Mouse (Mus musculus) kidney, adult 11 months (tissue): ENCODE results near the gene Nr2f2.
A peak's percentile ranks its signal among the peaks of the same experiment; 100 is the strongest.

Experiments used
- DNase-seq: peaks from one replicate; pipeline ENCODE4 v3.0.0; 2022

The Nr2f2 gene

DNA sequence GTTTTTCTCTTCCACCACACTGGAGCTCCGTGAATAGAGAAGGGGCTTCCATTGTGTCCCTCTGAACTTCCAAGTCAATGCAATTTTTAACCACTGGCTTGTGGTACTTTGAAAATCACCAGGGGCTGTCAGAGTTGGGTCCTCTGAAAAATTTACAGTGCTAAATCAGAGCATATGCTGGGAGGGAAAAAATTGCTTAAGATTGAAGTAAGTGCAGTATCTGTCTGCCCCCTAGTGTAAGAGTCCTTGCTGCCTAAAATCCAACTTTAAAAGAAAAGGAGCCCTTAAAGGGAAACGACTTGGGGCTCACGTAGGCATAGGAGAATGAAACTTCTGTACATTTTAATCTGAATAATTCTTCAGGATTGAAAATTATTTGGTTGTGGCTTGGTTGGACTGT, 1.7 kb downstream of the Nr2f2 start:
- peak; percentile 71 for DNase-seq

DNA sequence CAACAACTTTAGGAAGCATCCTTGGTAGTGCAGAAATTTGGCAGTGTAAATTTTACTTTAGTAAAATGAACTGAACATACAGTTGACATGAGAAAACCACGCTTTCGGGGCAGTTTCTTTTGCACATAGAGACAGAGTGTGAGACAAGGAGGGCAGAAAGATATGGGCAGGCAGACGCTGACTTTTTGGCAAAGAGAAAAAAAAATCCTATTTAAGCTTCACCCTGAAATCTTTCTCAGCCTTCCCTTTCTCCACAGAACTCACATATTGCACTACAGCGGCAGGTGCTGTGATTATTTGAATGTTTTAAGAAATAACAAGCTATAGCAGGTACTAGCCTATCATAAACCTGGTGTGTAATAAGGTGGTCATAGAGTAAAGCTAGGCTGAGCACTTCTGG, 3.2 kb downstream of the Nr2f2 start:
- DNase-seq = no peak

DNA sequence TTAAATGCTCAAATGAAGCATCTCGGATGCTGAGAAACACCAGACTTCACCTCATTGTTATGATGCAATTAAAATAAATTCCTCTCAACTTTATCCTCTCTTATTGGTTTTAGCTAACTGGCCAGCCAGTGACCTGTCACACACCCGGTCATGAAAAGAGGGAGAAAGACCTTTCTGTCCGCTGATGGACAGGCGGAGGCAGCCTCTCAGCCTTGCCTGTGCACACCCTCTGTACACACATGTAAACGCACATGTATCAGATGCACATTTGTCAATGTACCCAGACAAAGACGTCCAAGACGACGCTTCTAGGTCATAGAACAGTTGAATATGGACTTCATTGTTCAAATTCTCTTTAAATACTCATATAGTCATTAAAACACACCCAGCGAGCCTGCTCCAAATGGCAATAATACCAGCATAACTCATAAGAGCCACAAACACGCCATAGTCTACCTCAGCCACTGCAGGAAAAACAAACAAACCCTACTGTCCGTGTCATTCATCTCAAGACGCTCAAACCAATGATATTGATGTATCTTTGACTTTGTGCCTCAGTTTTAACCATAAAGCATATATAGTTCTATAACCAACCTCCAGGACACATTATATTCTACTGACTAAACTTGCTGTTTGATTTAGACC, 3.9 kb downstream of the Nr2f2 start:
- DNase-seq = peak; percentile 45

DNA sequence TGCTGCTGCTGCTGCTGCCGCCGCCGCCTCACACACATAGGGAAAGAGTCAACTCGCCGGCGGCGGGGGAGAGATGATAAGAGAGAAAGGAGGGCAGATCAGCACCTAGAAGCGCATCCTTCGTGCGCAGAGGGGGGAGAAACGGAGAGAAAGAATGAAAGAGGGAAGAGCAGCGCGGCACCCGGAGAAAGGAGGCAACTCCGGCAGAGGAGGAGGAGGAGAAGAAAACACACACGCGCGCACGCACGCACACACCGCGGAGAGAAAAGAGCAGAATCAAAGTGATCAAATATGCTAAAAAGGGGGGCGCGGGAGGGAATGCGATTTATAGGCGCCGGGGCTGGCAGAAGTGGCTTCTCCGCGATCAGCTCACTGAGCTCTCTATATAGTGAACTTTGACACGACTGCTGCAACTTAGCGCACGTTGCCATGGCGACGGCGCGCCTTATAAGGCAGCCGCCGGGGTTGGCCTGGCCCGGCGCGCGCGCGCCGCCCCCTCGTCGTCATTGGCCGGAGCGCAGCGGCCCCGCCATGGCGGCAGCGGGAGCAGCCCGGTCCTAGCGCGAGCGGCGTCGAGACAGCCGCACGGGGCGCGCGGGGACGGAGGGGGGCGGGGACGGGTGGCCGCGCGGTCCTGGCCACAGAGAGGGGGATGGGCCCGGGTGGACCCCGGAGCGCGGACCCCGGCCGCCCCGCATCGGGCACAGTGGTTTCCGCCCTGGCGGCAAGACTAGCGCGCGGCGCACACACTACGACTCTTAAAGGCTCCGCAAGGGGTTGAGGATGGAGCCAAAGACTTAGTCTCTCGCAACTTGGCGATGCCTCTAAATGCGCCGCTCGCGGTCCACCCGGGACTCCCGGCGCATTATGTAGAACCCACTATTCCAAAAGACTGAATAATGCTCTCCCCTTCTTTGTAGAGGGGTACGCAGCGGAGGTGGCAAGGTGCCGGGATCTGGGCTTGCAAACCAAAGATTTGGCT, 4.9 kb downstream of the Nr2f2 start:
- DNase-seq = peak; percentile 97

DNA sequence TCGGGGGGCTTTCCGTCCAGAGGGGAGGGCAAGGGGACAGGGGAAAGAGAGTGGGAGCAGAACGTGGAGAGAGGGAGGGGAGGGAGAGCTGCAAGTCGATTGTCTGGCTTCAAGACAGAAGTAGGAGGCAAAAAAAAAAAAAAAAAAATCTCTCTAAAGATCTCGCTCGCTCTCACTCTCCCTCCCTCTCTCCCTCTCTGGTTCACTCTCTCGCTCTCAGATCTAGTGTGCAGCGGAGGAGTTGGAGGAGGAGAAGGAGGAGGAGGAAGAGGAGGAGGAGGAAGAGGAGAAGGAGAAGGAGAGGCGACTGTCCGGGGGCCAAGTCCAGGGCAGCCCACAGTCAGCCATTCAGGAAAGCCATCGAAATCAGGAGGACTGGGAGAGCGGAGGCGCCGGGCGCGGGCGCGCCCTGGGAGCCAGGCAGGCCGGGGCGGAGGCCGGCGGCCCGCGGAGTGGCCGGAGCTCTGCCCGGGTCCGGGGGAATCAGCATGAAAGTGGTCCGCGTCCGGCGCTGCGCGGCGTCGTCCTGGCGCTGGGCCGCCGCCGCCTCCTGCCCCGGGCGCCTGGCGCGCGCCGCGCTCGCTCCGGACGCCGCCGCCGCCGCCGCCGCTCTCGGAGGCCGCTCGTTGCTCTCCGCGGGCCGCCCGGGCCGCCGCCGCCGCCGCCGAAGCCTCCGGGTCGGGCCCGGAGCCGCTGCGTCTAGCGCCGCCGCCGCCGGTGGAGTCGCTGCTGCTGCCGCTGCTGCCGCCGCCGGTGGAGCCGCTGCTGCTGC, 5.7 kb downstream of the Nr2f2 start:
- DNase-seq = peak; percentile 50

DNA sequence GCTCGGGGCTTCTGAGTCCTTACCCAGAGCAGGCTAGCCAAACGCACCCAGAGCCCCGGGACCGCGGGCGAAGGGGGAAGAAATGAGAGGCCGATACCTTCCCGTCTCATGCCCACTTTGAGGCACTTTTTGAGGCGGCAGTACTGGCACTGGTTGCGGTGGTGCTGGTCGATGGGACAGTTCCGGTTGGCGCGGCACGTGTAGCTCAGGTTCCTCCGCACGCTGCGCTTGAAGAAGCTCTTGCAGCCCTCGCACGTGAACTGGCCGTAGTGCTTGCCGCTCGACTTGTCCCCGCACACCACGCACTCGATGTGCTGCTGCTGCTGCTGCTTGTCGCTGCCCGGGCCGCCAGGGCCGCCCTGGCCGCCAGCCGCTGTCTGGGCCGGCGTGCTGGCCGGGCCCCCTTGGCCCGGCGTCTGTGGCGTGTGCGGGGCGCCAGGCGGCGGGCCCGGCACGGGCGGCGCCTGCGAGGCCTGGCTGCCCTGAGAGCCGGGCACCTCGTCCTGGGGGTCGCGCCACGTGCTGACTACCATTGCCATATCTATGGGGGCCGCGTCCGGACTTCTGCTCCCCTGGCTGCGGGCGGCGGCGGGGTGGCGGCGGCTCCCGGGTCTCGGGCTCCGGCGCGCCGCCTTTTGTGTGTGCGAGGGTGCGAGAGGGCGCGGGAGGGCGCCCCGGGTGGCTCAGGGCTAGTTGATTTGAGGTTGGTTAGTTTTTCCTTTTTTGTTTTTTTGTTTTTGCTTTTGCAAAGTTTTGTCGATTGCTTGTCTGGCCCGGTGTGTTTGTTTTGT, 6.5 kb downstream of the Nr2f2 start:
- DNase-seq = peak; percentile 50

DNA sequence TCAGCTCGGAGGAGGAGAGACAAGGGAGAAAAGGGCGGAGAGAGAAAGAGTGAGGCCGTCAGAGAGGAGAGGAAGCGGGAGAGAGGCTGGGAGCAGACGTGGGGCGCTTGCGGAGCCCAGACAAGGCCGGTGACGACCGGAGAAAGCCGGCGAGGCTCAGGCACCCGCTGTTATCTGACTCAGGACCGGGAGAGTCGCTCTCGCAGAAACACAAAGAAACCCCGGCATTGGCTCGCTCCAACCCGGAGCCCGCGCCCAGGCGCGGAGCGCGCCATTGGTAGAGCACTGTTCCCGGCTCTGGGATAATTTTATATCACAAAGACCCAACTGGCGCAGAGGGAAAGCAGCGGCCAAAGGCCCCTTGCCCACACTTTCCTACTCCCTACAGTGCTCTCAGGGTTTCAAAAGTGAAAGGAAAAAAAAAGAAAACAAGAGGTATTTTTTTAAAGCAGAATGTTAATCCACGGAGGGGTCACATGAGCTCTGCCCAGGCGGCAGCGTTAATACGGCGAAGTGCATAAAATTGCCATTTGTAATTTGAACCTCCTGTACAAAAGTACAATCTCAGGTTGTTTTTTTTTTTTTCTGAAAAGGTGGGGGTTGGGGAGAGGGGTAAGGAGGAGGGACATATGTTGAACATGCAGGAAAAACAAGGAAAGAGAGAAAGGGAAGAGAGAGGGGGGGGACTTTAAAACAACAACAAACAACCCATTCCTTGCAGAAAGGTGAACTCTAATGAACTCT, 7.5 kb downstream of the Nr2f2 start:
- peak; percentile 71 for DNase-seq

DNA sequence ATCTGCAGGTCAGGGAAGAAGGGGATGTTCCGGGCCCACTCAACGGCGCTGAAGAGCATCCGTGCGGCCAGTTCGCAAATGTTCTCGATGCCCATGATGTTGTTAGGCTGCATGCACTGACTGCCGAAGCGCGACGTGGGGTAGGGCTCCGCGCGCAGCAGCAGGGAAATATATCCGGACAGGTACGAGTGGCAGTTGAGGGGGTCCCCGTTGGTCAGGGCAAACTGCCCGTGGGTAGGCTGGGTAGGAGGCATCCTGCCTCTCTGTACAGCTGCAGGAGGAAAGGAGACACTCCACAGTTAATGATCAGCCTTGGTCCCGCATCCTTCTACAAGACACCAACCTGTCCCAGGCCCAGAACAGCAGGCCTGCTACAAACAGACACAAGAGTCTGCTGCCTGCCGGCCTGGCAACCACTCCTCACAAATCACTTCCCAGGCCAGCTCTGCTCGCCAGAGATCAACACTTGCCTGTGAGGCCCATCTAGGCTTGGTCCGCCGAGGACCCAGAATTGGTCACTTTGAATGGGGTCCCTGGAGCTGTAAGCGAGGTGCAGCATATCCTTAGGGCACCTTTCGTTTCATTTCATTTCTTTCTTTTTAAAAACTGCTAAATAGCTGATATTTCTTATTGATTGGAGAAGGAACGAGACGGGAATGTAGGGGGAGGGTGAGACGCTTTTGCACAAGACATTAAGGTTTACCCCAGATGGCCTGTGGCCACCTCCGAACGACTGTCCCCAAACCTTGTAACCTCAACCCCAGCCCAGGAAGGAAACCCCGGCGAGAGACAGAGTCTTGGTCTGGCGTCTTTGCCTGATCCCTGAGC, 8.3 kb downstream of the Nr2f2 start:
- DNase-seq = peak; percentile 67

DNA sequence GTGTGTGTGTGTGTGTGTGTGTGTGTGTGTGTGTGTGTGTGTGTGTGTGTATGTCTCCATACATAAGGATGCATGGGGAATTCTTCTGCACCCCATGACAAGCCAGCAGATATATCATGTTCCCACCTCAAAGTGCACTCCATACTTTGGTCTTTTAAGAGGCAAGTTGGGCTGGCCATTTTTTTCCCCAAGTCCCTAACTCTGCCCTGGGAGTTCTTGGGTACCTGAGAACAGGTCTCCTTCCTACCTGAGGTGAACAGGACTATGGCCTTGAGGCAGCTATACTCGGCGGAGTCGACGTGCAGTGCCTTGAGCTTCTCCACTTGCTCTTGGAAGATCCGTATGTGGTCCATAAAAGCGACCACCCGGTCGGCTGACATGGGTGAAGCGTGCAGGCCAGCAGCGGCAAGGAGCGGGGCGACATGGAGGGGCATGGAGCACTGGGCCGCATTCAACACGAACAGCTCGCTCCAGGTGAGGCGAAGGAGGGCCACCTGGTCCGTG, 9.0 kb downstream of the Nr2f2 start:
- no peak for DNase-seq

DNA sequence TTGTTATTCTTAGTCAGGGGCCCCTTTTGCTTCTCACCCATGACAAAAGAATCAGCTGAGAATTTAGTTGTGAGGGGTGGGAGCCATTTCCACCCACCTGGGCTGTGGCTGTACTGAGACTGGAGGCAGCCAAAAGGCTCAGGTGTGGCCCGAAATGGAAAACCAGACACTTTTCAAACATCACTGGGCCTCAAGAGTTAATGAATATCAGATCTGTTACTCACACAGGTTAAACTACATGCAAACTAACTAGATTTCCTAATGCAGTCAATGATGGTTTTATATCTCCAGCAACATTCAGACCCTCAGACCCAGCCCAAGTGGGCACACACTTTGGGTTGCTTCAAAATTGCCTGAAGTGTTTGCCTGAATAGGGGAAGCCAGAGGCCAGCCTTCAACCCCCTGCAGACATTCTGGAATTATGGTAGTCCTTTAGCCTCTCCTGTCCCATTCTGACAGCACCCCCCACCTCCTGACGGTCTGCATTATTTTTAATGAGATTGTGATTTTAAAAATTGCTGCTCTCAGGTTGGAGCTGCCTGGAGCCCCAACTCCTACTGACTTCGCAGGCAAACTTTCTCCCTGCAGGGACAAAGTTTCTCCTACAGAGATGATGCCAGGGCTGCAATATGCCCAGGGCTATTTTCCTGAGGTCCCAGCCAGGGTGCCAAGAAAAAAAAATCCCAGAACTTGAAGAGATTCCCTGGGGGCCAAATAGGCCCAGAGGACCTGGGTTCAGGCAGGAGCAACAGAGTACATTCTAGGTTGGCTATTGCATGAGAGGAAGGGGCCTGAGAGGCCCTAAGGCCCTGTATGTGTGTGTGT, 9.6 kb downstream of the Nr2f2 start:
- DNase-seq = peak; percentile 44

DNA sequence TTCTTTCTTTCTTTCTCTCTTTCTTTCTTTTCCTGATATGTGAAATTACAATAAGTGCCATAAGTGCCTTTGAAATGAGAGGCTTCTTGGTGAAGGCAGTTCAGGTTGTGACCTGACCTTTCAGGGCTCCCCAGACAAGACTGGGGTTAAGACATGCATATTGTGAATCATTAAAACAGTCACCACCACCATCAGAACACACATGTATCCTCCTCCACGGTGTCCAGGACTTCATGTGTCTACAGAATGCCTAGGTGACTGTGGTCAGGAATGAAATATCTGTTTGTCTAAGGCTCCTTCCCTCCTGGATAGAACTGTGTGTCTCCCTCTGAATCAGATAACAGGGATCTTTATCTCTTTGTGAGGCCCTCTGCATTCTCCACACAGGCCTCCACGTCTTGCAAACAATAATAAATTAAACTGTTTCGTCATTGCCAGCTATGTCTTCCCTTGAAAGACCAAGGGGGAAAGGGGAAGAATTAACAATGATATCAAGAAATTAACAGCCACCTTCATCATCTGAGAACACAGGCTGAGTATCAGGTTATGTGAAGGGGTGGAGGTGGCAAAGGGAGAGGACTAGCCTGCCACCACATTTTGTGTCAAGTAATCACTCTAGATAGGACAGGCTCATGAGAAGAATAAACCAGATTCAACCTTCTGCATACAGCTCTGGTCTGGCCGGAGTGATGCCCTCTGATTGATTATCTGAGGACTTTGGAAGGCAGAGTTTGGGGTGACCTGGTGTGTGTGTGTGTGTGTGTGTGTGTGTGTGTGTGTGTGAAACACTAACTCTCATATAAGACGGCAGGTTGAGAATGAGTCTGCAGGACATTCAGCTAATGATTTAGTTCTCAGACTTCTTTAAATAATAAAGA, 10.6 kb downstream of the Nr2f2 start:
- no peak for DNase-seq

DNA sequence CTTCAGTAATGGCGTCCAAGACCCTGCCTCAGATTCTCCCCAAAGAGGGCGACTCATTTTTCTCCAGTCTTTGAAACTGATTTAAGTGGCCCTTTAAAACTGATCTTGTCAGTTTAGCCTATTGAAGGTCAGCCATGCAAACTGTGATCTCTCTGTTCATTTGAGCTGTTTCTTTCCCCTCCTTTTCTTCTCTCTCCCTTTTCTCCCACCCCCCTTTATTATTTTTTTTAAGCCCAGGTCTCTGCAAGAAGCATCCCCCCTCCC, 11.2 kb downstream of the Nr2f2 start:
- DNase-seq = no peak

DNA sequence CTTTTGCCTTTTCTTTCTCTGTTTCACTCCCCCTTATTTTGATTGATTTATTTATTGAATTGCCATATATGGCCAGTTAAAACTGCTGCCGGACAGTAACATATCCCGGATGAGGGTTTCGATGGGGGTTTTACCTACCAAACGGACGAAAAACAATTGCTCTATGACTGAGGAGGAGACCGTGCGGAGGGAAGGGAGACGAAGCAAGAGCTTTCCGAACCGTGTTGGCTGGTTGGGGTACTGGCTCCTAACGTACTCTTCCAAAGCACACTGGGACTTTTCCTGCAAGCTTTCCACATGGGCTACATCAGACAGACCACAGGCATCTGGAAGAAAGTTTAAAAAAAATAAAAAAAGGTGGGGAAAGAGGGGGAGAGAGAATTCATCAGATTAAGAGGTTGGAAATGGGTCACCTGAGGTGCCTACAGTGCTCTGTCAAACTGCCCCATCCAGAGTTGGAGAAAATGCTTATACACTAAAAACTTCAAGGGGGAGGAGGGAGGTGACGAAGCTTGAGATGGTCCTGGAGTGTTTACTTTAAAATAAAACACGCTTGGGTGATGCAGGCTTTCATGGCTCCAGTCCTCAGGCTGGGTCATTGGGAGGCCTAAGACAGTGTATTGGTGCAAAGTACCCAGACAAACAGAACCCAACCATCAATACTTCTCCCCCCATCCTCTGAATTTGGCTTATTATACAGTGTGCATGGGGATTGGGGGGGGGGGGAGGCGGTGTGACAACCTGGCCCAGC, 11.8 kb downstream of the Nr2f2 start:
- peak; percentile 21 for DNase-seq

DNA sequence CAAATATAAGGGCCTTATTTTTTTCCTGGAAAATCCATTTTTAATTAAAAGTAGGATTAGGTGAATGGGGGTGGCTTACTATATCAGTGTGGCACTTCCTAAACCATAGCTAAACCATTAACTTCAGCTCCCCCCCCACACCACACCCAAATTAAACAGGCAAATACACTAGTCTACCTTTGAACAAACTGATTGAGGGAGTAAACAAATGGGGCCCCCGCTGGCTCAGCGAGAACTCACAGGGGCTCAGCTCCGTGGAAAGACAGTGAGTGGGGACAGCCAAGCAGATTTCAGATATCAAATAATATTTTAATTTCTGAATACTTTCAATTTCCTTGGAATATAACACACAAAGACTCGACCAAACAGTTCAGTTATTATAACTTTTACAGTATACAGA, 13.4 kb downstream of the Nr2f2 start:
- DNase-seq = no peak

DNA sequence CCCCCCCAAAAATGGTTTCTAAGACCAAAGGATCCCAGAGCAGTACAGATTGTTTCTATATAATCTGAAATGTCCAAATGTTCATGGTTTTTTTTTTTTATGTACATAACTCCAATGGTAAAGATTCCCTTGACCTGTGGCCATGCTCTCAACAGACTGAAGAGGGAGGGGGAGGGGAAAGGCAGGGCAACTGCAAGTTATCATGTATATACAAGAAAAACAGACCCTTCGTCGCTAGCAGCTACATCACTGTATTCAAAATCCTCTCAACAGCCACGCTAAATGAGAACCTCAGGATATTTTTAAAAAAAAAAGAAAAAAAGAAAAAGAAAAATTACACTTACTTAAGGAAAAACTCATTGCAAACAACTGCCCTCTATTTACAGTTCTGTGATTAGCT, 13.9 kb downstream of the Nr2f2 start:
- no peak for DNase-seq

DNA sequence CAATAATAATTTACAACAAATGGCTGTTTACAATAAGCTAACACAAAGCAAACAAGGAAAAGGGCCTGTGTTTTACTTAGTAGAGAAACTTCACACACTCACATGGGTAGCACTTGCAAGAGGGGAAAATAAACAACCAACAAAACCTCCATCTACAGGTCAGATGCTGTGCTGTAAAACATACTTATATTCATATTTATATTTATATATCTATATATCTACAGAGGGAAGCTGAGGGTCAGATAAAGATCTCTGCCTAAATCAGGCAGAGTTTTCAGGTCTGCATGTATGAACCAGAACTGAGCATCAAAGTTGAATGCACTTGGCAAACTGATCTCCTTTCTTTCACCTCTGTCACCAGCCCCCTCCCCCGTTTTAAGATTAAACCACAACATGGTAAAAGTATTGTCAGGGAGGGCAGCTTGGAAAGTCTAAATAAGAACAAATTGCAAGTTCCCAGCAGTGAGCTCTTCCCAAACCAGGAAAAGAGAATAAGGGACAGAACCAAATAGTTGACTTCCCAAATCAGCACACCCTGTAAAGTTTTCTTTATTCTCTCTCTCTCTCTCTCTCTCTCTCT, 14.5 kb downstream of the Nr2f2 start:
- DNase-seq = no peak

DNA sequence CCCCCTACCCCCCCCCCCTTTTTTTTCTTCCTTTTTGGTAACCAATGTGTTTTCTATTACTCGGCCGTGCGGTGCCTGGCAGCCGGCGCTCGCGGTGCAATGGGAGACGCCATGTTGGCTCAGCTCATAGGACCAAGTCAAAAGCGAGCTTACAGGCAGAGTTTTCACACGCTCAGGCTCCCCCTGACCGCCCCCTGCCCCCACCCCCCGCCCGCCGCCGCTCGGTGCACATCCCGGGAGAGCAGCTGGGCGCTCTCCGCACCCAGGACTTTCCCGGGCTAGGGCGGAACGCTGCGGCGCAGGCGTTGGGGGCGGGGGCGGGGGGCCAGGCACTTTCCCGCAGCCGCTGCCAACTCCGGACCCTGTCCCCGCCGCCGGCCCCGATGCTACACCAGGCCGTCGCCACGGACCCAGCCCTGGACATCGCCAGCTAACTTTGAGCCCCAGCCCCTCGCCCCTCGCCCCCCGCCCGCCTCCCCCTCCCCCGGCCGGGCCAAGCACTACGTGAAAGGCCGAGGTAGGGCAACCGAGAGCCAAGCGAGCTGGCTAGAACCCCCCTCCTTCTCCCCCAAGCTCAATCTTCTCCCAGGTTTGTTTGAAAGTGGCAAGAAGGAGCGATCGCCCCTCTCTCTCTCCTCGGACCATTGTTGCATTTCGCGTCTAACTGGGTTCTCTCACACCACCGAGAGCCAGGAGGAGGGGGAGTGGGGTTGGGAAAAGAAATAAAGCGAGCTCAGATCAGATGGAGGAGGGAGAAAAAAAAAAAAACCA, 15.6 kb downstream of the Nr2f2 start:
- DNase-seq = peak; percentile 59
